Mouse (Mus musculus) stomach, postnatal 0 days (tissue): ENCODE measurements around the gene Hpse2.

Experiments used
- CTCF ChIP-seq: IDR thresholded peaks from 2 replicates; pipeline ENCODE4 v1.5.1; 2016; ENCODE audit warnings: antibody characterized with exemption, low read depth, mild to moderate bottlenecking, moderate library complexity
- EP300 ChIP-seq: optimal IDR thresholded peaks from 2 replicates; pipeline ENCODE3; 2016; ENCODE audit warnings: antibody characterized with exemption

GRCm38 (mm10) chr19:42750196-42750595 is 638.0 kb downstream of the Hpse2 start:
- TF ChIP-seq CTCF (no peak), EP300 (no peak)
